Mouse (Mus musculus): Measurements from ENCODE around the gene Cx3cr1. TPM values are rescaled to one million over a fixed set of nuclear protein-coding genes. Genes with fewer than 3 reads are reported as not detected.

Gene Cx3cr1
- polyA plus RNA-seq, 1 experiment from 2014 or later = 3.9 TPM

GRCm38 (mm10) chr9:120091696-120092238, 22.1 kb upstream of the Cx3cr1 start, which contains the start of gene Ccr8:
Ccr8 (plus strand) TSS chr9:120092114.
- no peak within 1 kb of the TSS for H3K4me3 ChIP-seq (ENCODE audit: low read depth, low read length)
- WGBS = 77% methylated on average over 5 of the region's 5 CpGs
- H3K4me1 ChIP-seq (replicated peaks; ENCODE audit: control insufficient read depth, insufficient read depth, low read length) = no peaks in the 10 kb centered on the region
- ATAC-seq (replicated peaks; ENCODE audit: low FRiP score) = no peak
- no peak within 1 kb of the TSS for H3K27ac ChIP-seq (ENCODE audit: low read depth, low read length)
- no peaks in the 10 kb centered on the region for H3K9me3 ChIP-seq (ENCODE audit: control insufficient read depth, low read length)
- no peak within 1 kb of the TSS for H3K9ac ChIP-seq (ENCODE audit: low read length)
- H3K27me3 ChIP-seq (ENCODE audit: control insufficient read depth, insufficient read depth, low read length) = no peaks in the 10 kb centered on the region
- DNase-seq (ENCODE audit: low spot score) = no peak
- H3K36me3 ChIP-seq (ENCODE audit: control insufficient read depth, insufficient read depth, low read length) = no peaks in the 10 kb centered on the region
- H3K4me2 ChIP-seq (ENCODE audit: low read depth, low read length, severe bottlenecking) = no peak within 1 kb of the TSS

- Histone ChIP-seq H3K36me3 (ENCODE audit: control insufficient read depth, insufficient read depth, low read length) (no peaks in the 10 kb centered on the region), H3K4me2 (ENCODE audit: low read depth, low read length, severe bottlenecking) (no peak overlapping the region), H3K27me3 (ENCODE audit: control insufficient read depth, insufficient read depth, low read length) (no peaks in the 10 kb centered on the region), H3K9ac (ENCODE audit: low read length) (no peak overlapping the region), H3K4me3 (ENCODE audit: low read depth, low read length) (no peak overlapping the region), H3K4me1 (replicated peaks; ENCODE audit: control insufficient read depth, insufficient read depth, low read length) (no peaks in the 10 kb centered on the region), H3K27ac (ENCODE audit: low read depth, low read length) (no peak overlapping the region), H3K9me3 (ENCODE audit: control insufficient read depth, low read length) (no peaks in the 10 kb centered on the region)
- WGBS = 88% methylated on average over 10 of the region's 10 CpGs
- ATAC-seq (replicated peaks; ENCODE audit: low FRiP score) = no peak
- no peak for DNase-seq (ENCODE audit: low spot score)
Measured at GRCm38 (mm10) chr9:120091086-120091485, 21.4 kb upstream of the Cx3cr1 start.

GRCm38 (mm10) chr9:120089125-120089524, 19.4 kb upstream of the Cx3cr1 start:
- no peak for ATAC-seq (replicated peaks; ENCODE audit: low FRiP score)
- WGBS = 81% methylated on average over 7 of the region's 7 CpGs
- Histone ChIP-seq H3K4me3 (ENCODE audit: low read depth, low read length) (no peak overlapping the region), H3K36me3 (ENCODE audit: control insufficient read depth, insufficient read depth, low read length) (no peaks in the 10 kb centered on the region), H3K9ac (ENCODE audit: low read length) (no peak overlapping the region), H3K9me3 (ENCODE audit: control insufficient read depth, low read length) (no peaks in the 10 kb centered on the region), H3K4me1 (replicated peaks; ENCODE audit: control insufficient read depth, insufficient read depth, low read length) (no peaks in the 10 kb centered on the region), H3K27ac (ENCODE audit: low read depth, low read length) (no peak overlapping the region), H3K4me2 (ENCODE audit: low read depth, low read length, severe bottlenecking) (no peak overlapping the region), H3K27me3 (ENCODE audit: control insufficient read depth, insufficient read depth, low read length) (no peaks in the 10 kb centered on the region)
- DNase-seq (ENCODE audit: low spot score) = no peak

- H3K27ac ChIP-seq (ENCODE audit: low read depth, low read length) = no peak overlapping the region
- WGBS = 89% methylated on average over 9 of the region's 9 CpGs
- no peaks in the 10 kb centered on the region for H3K4me1 ChIP-seq (replicated peaks; ENCODE audit: control insufficient read depth, insufficient read depth, low read length)
- H3K9ac ChIP-seq (ENCODE audit: low read length) = no peak overlapping the region
- ATAC-seq (replicated peaks; ENCODE audit: low FRiP score) (no peak), DNase-seq (ENCODE audit: low spot score) (no peak)
- H3K9me3 ChIP-seq (ENCODE audit: control insufficient read depth, low read length) = no peaks in the 10 kb centered on the region
- no peaks in the 10 kb centered on the region for H3K36me3 ChIP-seq (ENCODE audit: control insufficient read depth, insufficient read depth, low read length)
- no peak overlapping the region for H3K4me2 ChIP-seq (ENCODE audit: low read depth, low read length, severe bottlenecking)
- H3K27me3 ChIP-seq (ENCODE audit: control insufficient read depth, insufficient read depth, low read length) = no peaks in the 10 kb centered on the region
- no peak overlapping the region for H3K4me3 ChIP-seq (ENCODE audit: low read depth, low read length)
Measured at GRCm38 (mm10) chr9:120084406-120084805, 14.7 kb upstream of the Cx3cr1 start.

- no peaks in the 10 kb centered on the region for H3K27me3 ChIP-seq (ENCODE audit: control insufficient read depth, insufficient read depth, low read length)
- no peaks in the 10 kb centered on the region for H3K36me3 ChIP-seq (ENCODE audit: control insufficient read depth, insufficient read depth, low read length)
- 84% methylated on average over 18 of the region's 18 CpGs for WGBS
- no peaks in the 10 kb centered on the region for H3K9me3 ChIP-seq (ENCODE audit: control insufficient read depth, low read length)
- no peaks in the 10 kb centered on the region for H3K4me1 ChIP-seq (replicated peaks; ENCODE audit: control insufficient read depth, insufficient read depth, low read length)
- H3K9ac ChIP-seq (ENCODE audit: low read length) = no peak overlapping the region
- no peak overlapping the region for H3K4me2 ChIP-seq (ENCODE audit: low read depth, low read length, severe bottlenecking)
- H3K4me3 ChIP-seq (ENCODE audit: low read depth, low read length) = no peak overlapping the region
- no peak for ATAC-seq (replicated peaks; ENCODE audit: low FRiP score)
- no peak for DNase-seq (ENCODE audit: low spot score)
- no peak overlapping the region for H3K27ac ChIP-seq (ENCODE audit: low read depth, low read length)
Measured at GRCm38 (mm10) chr9:120083158-120083894, 13.6 kb upstream of the Cx3cr1 start.

- no peak overlapping the region for H3K4me2 ChIP-seq (ENCODE audit: low read depth, low read length, severe bottlenecking)
- H3K9ac ChIP-seq (ENCODE audit: low read length) = no peak overlapping the region
- H3K27me3 ChIP-seq (ENCODE audit: control insufficient read depth, insufficient read depth, low read length) = no peaks in the 10 kb centered on the region
- no peaks in the 10 kb centered on the region for H3K36me3 ChIP-seq (ENCODE audit: control insufficient read depth, insufficient read depth, low read length)
- WGBS = 78% methylated on average over 4 of the region's 4 CpGs
- DNase-seq (ENCODE audit: low spot score) (no peak), ATAC-seq (replicated peaks; ENCODE audit: low FRiP score) (no peak)
- H3K27ac ChIP-seq (ENCODE audit: low read depth, low read length) = no peak overlapping the region
- H3K4me3 ChIP-seq (ENCODE audit: low read depth, low read length) = no peak overlapping the region
- H3K9me3 ChIP-seq (ENCODE audit: control insufficient read depth, low read length) = no peaks in the 10 kb centered on the region
- H3K4me1 ChIP-seq (replicated peaks; ENCODE audit: control insufficient read depth, insufficient read depth, low read length) = no peaks in the 10 kb centered on the region
Measured at GRCm38 (mm10) chr9:120082691-120083090, 13.0 kb upstream of the Cx3cr1 start.

GRCm38 (mm10) chr9:120081967-120082366, 12.3 kb upstream of the Cx3cr1 start:
- WGBS = 80% methylated on average over 5 of the region's 5 CpGs
- H3K4me3 ChIP-seq (ENCODE audit: low read depth, low read length) = no peak overlapping the region
- no peak overlapping the region for H3K4me2 ChIP-seq (ENCODE audit: low read depth, low read length, severe bottlenecking)
- no peak for DNase-seq (ENCODE audit: low spot score)
- no peaks in the 10 kb centered on the region for H3K36me3 ChIP-seq (ENCODE audit: control insufficient read depth, insufficient read depth, low read length)
- no peaks in the 10 kb centered on the region for H3K27me3 ChIP-seq (ENCODE audit: control insufficient read depth, insufficient read depth, low read length)
- no peak overlapping the region for H3K9ac ChIP-seq (ENCODE audit: low read length)
- no peaks in the 10 kb centered on the region for H3K4me1 ChIP-seq (replicated peaks; ENCODE audit: control insufficient read depth, insufficient read depth, low read length)
- no peak for ATAC-seq (replicated peaks; ENCODE audit: low FRiP score)
- H3K9me3 ChIP-seq (ENCODE audit: control insufficient read depth, low read length) = no peaks in the 10 kb centered on the region
- H3K27ac ChIP-seq (ENCODE audit: low read depth, low read length) = no peak overlapping the region

- Histone ChIP-seq H3K9ac (ENCODE audit: low read length) (no peak overlapping the region), H3K4me1 (replicated peaks; ENCODE audit: control insufficient read depth, insufficient read depth, low read length) (no peaks in the 10 kb centered on the region), H3K9me3 (ENCODE audit: control insufficient read depth, low read length) (no peaks in the 10 kb centered on the region), H3K36me3 (ENCODE audit: control insufficient read depth, insufficient read depth, low read length) (no peaks in the 10 kb centered on the region), H3K27me3 (ENCODE audit: control insufficient read depth, insufficient read depth, low read length) (no peaks in the 10 kb centered on the region), H3K27ac (ENCODE audit: low read depth, low read length) (no peak overlapping the region), H3K4me3 (ENCODE audit: low read depth, low read length) (no peak overlapping the region), H3K4me2 (ENCODE audit: low read depth, low read length, severe bottlenecking) (no peak overlapping the region)
- 74% methylated on average over 6 of the region's 6 CpGs for WGBS
- DNase-seq (ENCODE audit: low spot score) (no peak), ATAC-seq (replicated peaks; ENCODE audit: low FRiP score) (no peak)
Measured at GRCm38 (mm10) chr9:120081247-120081646, 11.6 kb upstream of the Cx3cr1 start.
